Mouse (Mus musculus): ENCODE results near the gene Dis3.

GRCm38 (mm10) chr14:99031337-99031873 lies 68.2 kb downstream of the Dis3 start:
- no peak for TF ChIP-seq GATA1 (IDR thresholded peaks at IDR 0.05; ENCODE audit: borderline replicate concordance, low read length)
- no peak for TF ChIP-seq FLI1 (IDR thresholded peaks at IDR 0.05; ENCODE audit: low read length)

All from megakaryocyte, embryonic 14.5 days (primary cell).